Mouse (Mus musculus): ENCODE results near the gene Ebf1. TPM values are rescaled to one million over a fixed set of nuclear protein-coding genes. Genes with fewer than 3 reads are reported as not detected.

The Ebf1 gene
- polyA plus RNA-seq, 1 experiment = 2.3 TPM

DNA sequence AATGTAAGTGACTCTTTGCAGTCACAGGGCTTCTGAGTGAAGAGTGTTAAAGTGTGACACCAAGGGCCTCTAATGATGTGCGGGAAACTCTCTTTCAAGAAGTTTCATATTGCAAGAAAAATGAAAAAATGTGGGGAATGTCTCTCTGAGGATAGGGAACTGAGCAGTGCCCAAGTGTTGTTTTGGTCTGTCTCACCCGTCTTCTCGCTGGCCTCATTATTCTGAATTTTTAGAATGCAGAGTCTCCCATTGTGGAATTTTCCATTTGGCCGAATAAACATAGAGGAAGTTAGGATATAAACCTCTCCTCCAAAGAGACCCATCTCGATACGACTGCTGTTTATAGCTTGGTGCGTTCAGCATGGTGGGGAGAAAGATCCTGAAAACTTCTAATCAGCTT is 367.3 kb downstream of the Ebf1 start:
- H3K4me1 ChIP-seq (ENCODE audit: control insufficient read depth, insufficient read depth, low read length) = no peaks in the 10 kb centered on the region
- no peaks in the 10 kb centered on the region for H3K27me3 ChIP-seq (ENCODE audit: control insufficient read depth, insufficient read depth, low read length, poor library complexity, severe bottlenecking)
- no peak overlapping the region for H3K9ac ChIP-seq (ENCODE audit: low read depth, poor library complexity, severe bottlenecking)
- no peaks in the 10 kb centered on the region for H3K9me3 ChIP-seq (replicated peaks; ENCODE audit: control insufficient read depth, insufficient read depth, low read length, poor library complexity, severe bottlenecking)
- H3K36me3 ChIP-seq (ENCODE audit: control insufficient read depth, insufficient read depth, low read length, poor library complexity, severe bottlenecking) = no peaks in the 10 kb centered on the region
- no peak for TF ChIP-seq CTCF (IDR thresholded peaks at IDR 0.05; ENCODE audit: low read depth, low read length)
- TF ChIP-seq EP300 (IDR thresholded peaks at IDR 0.05; ENCODE audit: insufficient read depth, low read depth, low read length) = no peak
- no peak for TF ChIP-seq POLR2A (IDR thresholded peaks at IDR 0.05; ENCODE audit: insufficient read depth, low read length)
- H3K27ac ChIP-seq (ENCODE audit: insufficient read depth, low read length) = no peak overlapping the region
- H3K4me3 ChIP-seq (ENCODE audit: low read depth, low read length) = no peak overlapping the region

DNA sequence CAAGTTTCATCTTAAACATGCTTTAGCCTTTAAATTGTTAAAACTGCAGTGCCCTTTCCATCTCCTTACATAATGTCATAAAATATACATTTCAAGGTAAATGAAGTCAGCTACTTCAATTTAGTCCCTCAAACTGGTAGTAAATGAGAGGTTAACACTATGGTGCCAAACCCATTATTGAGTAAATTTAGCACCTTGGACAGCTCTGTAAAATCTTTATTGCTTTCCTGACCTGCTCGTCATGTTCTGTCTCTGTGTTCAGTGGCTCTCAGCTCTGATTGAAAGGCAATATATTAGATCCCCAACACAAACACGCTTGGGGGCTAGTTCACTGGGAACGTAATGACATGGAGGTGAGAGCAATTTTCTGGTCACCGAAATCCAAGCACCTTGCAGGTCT is 370.7 kb downstream of the Ebf1 start:
- H3K36me3 ChIP-seq (ENCODE audit: control insufficient read depth, insufficient read depth, low read length, poor library complexity, severe bottlenecking) = no peaks in the 10 kb centered on the region
- H3K4me1 ChIP-seq (ENCODE audit: control insufficient read depth, insufficient read depth, low read length) = no peaks in the 10 kb centered on the region
- no peak overlapping the region for H3K9ac ChIP-seq (ENCODE audit: low read depth, poor library complexity, severe bottlenecking)
- no peak for TF ChIP-seq CTCF (IDR thresholded peaks at IDR 0.05; ENCODE audit: low read depth, low read length)
- TF ChIP-seq POLR2A (IDR thresholded peaks at IDR 0.05; ENCODE audit: insufficient read depth, low read length) = no peak
- no peak for TF ChIP-seq EP300 (IDR thresholded peaks at IDR 0.05; ENCODE audit: insufficient read depth, low read depth, low read length)
- H3K27ac ChIP-seq (ENCODE audit: insufficient read depth, low read length) = no peak overlapping the region
- no peaks in the 10 kb centered on the region for H3K9me3 ChIP-seq (replicated peaks; ENCODE audit: control insufficient read depth, insufficient read depth, low read length, poor library complexity, severe bottlenecking)
- H3K4me3 ChIP-seq (ENCODE audit: low read depth, low read length) = no peak overlapping the region
- H3K27me3 ChIP-seq (ENCODE audit: control insufficient read depth, insufficient read depth, low read length, poor library complexity, severe bottlenecking) = no peaks in the 10 kb centered on the region

DNA sequence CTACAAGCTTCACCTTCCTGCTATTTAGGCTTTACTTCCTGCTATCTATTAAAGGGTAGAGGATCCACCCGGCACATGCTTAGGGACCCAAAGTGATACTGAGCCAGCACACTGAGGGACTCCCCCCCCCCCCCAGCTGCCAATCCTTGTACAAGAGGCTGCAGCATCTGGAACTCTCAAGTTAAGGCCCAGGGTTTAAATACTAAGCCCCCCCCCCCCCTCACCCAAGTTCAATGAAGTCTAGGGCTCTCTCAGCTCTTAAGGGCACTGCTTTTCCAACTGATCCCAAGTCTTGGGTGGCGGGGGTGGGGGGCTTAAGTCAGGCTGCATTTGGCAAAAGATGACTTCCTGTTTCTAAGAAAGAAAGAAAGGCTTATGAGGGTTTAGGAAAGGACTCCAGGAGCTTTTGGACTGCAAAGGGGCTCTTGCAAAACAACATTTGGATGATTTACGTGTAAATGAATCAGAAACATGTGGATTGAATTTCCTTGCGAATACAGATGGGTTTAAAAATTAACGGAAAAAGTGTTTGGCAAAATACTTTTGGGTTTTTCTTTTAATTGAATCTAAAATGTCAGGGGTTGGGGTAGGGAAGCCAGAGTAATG is 385.7 kb downstream of the Ebf1 start:
- H3K27me3 ChIP-seq (ENCODE audit: control insufficient read depth, insufficient read depth, low read length, poor library complexity, severe bottlenecking) = no peaks in the 10 kb centered on the region
- H3K4me1 ChIP-seq (ENCODE audit: control insufficient read depth, insufficient read depth, low read length) = no peaks in the 10 kb centered on the region
- no peaks in the 10 kb centered on the region for H3K36me3 ChIP-seq (ENCODE audit: control insufficient read depth, insufficient read depth, low read length, poor library complexity, severe bottlenecking)
- no peaks in the 10 kb centered on the region for H3K9me3 ChIP-seq (replicated peaks; ENCODE audit: control insufficient read depth, insufficient read depth, low read length, poor library complexity, severe bottlenecking)
- H3K9ac ChIP-seq (ENCODE audit: low read depth, poor library complexity, severe bottlenecking) = no peak overlapping the region
- H3K4me3 ChIP-seq (ENCODE audit: low read depth, low read length) = no peak overlapping the region
- no peak overlapping the region for H3K27ac ChIP-seq (ENCODE audit: insufficient read depth, low read length)
- TF ChIP-seq EP300 (IDR thresholded peaks at IDR 0.05; ENCODE audit: insufficient read depth, low read depth, low read length) (no peak), POLR2A (IDR thresholded peaks at IDR 0.05; ENCODE audit: insufficient read depth, low read length) (no peak), CTCF (IDR thresholded peaks at IDR 0.05; ENCODE audit: low read depth, low read length) (no peak)

- TF ChIP-seq EP300 (IDR thresholded peaks at IDR 0.05; ENCODE audit: insufficient read depth, low read depth, low read length) (no peak), POLR2A (IDR thresholded peaks at IDR 0.05; ENCODE audit: insufficient read depth, low read length) (no peak), CTCF (IDR thresholded peaks at IDR 0.05; ENCODE audit: low read depth, low read length) (no peak)
- no peaks in the 10 kb centered on the region for H3K36me3 ChIP-seq (ENCODE audit: control insufficient read depth, insufficient read depth, low read length, poor library complexity, severe bottlenecking)
- H3K27me3 ChIP-seq (ENCODE audit: control insufficient read depth, insufficient read depth, low read length, poor library complexity, severe bottlenecking) = no peaks in the 10 kb centered on the region
- H3K4me3 ChIP-seq (ENCODE audit: low read depth, low read length) = no peak overlapping the region
- H3K4me1 ChIP-seq (ENCODE audit: control insufficient read depth, insufficient read depth, low read length) = no peaks in the 10 kb centered on the region
- H3K27ac ChIP-seq (ENCODE audit: insufficient read depth, low read length) = no peak overlapping the region
- no peaks in the 10 kb centered on the region for H3K9me3 ChIP-seq (replicated peaks; ENCODE audit: control insufficient read depth, insufficient read depth, low read length, poor library complexity, severe bottlenecking)
- no peak overlapping the region for H3K9ac ChIP-seq (ENCODE audit: low read depth, poor library complexity, severe bottlenecking)
Measured at GRCm38 (mm10) chr11:45003716-45004437, 386.8 kb downstream of the Ebf1 start.

GRCm38 (mm10) chr11:45007311-45007710 is 390.2 kb downstream of the Ebf1 start:
- no peak for TF ChIP-seq EP300 (IDR thresholded peaks at IDR 0.05; ENCODE audit: insufficient read depth, low read depth, low read length)
- no peak for TF ChIP-seq CTCF (IDR thresholded peaks at IDR 0.05; ENCODE audit: low read depth, low read length)
- TF ChIP-seq POLR2A (IDR thresholded peaks at IDR 0.05; ENCODE audit: insufficient read depth, low read length) = no peak
- H3K4me1 ChIP-seq (ENCODE audit: control insufficient read depth, insufficient read depth, low read length) = no peaks in the 10 kb centered on the region
- H3K27ac ChIP-seq (ENCODE audit: insufficient read depth, low read length) = no peak overlapping the region
- no peaks in the 10 kb centered on the region for H3K36me3 ChIP-seq (ENCODE audit: control insufficient read depth, insufficient read depth, low read length, poor library complexity, severe bottlenecking)
- no peaks in the 10 kb centered on the region for H3K27me3 ChIP-seq (ENCODE audit: control insufficient read depth, insufficient read depth, low read length, poor library complexity, severe bottlenecking)
- no peaks in the 10 kb centered on the region for H3K9me3 ChIP-seq (replicated peaks; ENCODE audit: control insufficient read depth, insufficient read depth, low read length, poor library complexity, severe bottlenecking)
- H3K9ac ChIP-seq (ENCODE audit: low read depth, poor library complexity, severe bottlenecking) = no peak overlapping the region
- H3K4me3 ChIP-seq (ENCODE audit: low read depth, low read length) = no peak overlapping the region

GRCm38 (mm10) chr11:45008078-45008477 is 391.0 kb downstream of the Ebf1 start:
- TF ChIP-seq CTCF (IDR thresholded peaks at IDR 0.05; ENCODE audit: low read depth, low read length) = peak; percentile 95
- no peak for TF ChIP-seq EP300 (IDR thresholded peaks at IDR 0.05; ENCODE audit: insufficient read depth, low read depth, low read length)
- no peaks in the 10 kb centered on the region for H3K27me3 ChIP-seq (ENCODE audit: control insufficient read depth, insufficient read depth, low read length, poor library complexity, severe bottlenecking)
- H3K4me3 ChIP-seq (ENCODE audit: low read depth, low read length) = no peak overlapping the region
- no peaks in the 10 kb centered on the region for H3K36me3 ChIP-seq (ENCODE audit: control insufficient read depth, insufficient read depth, low read length, poor library complexity, severe bottlenecking)
- H3K27ac ChIP-seq (ENCODE audit: insufficient read depth, low read length) = no peak overlapping the region
- H3K9ac ChIP-seq (ENCODE audit: low read depth, poor library complexity, severe bottlenecking) = no peak overlapping the region
- no peaks in the 10 kb centered on the region for H3K9me3 ChIP-seq (replicated peaks; ENCODE audit: control insufficient read depth, insufficient read depth, low read length, poor library complexity, severe bottlenecking)
- no peaks in the 10 kb centered on the region for H3K4me1 ChIP-seq (ENCODE audit: control insufficient read depth, insufficient read depth, low read length)
